Mouse (Mus musculus): ENCODE measurements around the gene Creb3l2.
"Not testable (repeated sequence)": the region's sequence is repeated elsewhere in the genome, so short reads cannot be mapped to it uniquely, and the experiment has no call there.

Creb3l2 gene

GRCm38 (mm10) chr6:37442041-37442667 is at the start of gene Creb3l2:
Gene Creb3l2 (minus strand): TSS chr6:37442146.
- DNase-seq, result peak; percentile 99

DNA sequence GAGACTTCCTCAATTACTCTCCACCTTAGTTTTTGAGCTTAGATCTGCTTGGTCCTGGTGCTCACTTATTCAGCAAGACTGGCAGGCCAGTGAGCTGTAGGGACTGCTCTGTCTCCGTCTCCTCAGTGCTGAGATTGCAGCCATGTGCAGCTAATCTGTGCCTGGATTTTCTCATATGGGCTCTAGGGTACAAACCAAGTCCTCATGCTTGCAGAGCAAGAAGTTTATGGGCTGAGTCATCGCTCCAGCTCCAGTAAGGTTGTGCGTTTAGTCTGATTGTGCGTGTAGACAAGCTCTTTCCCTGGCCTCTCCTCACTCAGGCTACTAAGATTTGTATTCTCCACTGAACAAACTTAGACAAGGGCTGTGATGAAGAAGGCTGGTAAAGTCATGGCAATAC is 44.6 kb upstream of the Creb3l2 start:
- DNase-seq, result no peak

DNA sequence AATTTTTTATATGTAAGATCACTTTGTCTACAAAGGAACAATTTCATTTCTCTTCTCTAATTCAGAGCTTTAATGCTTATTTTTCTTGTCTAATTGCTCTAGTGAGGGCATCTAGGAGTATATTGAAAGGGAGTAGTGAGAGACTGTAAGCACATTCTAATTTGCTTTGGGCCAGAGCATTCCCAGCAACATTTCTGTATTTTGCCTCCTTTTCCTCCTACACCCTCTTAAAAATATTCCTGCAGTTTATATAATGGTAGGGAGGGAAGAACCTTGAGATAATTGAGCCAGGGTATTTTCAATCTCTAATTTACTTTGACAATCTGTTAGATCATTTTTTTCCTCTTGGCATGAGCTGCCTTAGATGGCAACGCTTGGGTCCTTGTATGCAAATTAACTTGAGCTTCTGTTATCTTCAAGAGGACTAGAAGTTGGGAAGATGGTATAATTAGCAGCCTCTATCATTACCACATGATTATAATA is 42.7 kb upstream of the Creb3l2 start:
- no peak for DNase-seq

- no peak for DNase-seq
Observed at GRCm38 (mm10) chr6:37483262-37483661, 41.3 kb upstream of the Creb3l2 start.

GRCm38 (mm10) chr6:37481147-37481546 is 39.2 kb upstream of the Creb3l2 start:
- no peak for DNase-seq

- DNase-seq, result no peak
Observed at GRCm38 (mm10) chr6:37480008-37480407, 38.1 kb upstream of the Creb3l2 start.

DNA sequence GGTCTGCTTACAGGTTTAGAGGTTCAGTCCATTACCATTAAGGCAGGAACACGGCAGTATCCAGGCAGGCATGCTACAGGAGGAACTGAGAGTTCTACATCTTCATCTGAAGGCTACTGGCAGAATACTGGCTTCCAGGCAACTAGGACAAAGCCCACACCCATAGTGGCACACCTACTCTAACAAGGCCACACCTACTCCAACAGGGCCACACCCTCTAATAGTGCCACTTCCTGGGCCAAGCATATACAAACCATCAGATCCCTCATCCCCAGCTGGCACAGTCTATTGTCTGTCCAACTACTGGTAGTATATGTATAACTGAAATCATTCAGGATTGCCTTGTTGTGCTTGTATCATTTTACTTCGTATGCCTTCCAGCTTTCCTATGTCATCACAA is 36.5 kb upstream of the Creb3l2 start:
- no peak for DNase-seq

DNA sequence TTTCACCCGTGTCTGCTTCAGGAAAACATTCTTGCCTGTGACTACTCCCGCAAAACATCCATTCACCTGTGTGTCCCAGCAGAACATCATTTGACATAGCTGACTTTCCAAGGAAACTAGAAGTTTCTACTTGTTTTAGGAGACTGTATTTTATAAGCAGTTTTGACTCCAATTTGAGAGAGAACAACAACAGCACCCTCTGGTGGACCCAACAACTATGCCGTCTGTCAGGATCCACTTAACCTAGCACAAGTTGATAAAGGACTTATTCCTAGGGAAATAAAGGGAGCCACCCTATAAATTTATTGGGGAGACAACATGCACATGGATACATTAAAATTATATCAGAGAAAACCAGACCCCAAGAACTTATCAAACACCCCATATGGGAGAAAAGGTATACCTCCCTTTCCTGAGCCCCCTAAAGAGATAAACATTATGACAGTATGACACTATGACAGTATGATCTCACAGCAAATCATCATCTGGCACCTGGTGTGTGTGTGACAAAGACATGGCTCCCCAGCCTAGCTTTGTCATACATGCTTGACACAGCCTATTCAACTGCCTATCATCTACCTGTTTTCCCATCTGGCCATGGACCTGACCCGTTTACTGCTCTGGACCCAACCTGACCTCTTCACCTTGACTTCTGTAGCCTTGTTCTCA is 31.9 kb upstream of the Creb3l2 start:
- peak; percentile 73 for DNase-seq

DNA sequence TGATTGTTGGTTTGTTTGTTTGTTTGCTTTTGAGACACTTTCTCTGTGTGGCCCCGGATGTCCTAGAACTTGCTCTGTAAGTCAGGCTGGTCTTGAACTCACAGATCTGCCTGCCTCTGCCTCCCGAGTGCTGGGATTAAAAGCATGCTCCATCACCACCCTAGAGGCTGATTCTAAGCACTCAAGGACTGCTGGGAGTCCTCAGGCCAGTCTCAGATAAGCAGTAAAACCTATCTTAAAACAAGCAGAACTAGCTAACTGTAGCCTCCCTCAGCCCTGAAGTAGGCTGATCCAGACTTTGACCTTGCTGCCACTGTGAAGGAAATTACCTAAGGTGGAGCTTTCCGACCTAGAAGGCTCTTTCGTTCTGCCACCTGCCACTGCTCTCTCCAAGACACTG is 28.3 kb upstream of the Creb3l2 start:
- no peak for DNase-seq

DNA sequence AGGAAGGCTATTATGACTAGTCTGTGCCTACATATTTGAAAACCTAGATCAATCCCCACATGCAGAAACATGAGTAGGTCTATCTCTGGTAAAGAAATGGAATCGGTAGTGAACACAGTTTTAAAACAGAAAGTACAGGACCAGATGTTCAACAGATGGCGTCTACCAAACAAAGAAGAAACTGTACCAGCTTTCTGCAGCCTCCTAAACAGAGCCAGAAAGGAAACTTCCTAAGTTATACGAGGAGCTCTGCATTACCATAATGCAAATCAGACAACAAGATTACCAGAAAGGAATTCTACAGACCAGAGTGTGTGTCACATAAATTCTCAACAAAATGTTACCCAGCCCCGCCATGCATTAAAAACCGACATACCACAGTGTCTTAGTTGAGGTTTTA is 23.9 kb upstream of the Creb3l2 start:
- no peak for DNase-seq

- no peak for DNase-seq
Observed at GRCm38 (mm10) chr6:37465356-37465755, 23.4 kb upstream of the Creb3l2 start.

DNA sequence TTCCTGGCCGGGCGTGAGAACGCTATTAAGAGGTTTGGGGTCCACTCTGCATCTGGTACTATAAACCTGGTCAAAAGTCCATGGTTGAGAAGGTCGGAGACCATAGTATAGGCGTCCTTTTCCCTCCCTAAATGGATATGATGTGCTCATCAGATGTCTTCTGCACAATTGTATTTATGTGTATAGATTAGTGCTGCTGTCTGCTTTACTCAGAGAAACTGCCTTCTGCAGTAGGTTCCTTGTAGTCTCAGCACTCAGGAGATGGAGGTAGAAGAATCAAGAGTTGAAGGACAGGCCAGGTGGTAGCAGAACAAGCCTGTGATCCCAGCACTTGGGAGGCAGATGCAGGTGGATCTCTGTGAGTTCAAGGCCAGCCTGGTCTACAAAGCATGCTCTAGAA is 22.6 kb upstream of the Creb3l2 start:
- DNase-seq, result no peak

GRCm38 (mm10) chr6:37463517-37464482 is 21.9 kb upstream of the Creb3l2 start:
- peak; percentile 87 for DNase-seq

DNA sequence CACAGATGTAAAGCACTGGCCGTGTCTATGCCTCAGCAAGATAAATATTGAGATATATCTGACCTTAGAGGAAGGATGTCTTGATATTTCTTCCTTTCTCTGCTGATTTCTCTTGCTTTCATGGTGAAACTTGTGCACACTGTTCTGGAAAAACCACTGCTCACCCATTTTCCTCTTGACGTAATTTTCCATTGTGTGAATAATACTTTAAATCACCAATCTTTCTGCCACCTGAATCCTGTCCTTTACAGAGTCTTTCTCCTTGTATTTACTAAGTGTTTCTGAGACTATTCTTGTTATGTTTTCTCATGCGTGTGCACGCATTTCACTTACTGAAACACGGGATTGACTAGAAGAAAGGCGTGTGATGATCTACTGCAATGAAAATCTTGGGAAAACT is 18.7 kb upstream of the Creb3l2 start:
- DNase-seq, result no peak

GRCm38 (mm10) chr6:37459656-37460055 is 17.7 kb upstream of the Creb3l2 start:
- not testable (repeated sequence) for DNase-seq

- no peak for DNase-seq
Observed at GRCm38 (mm10) chr6:37457990-37458655, 16.2 kb upstream of the Creb3l2 start.

DNA sequence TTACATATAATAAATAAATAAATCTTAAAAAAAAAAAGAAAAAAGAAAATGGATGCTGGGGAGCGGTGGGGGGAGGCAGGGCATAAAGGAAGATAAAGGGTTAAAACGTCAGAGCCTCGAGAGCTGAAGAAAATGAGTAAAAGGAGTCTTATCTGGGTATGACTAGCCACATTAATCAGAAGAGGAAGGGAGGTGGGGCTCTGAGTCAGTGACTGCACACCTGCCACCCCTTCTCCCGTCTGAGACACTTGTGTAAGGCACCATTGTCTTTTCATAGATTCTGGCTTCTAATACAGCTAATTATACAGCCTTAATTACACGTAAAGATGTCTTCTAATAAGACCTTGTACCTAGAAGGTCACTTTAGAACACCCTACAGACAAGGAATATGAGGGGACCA is 13.6 kb upstream of the Creb3l2 start:
- no peak for DNase-seq

- no peak for DNase-seq
Observed at GRCm38 (mm10) chr6:37453047-37453446, 11.1 kb upstream of the Creb3l2 start.

DNA sequence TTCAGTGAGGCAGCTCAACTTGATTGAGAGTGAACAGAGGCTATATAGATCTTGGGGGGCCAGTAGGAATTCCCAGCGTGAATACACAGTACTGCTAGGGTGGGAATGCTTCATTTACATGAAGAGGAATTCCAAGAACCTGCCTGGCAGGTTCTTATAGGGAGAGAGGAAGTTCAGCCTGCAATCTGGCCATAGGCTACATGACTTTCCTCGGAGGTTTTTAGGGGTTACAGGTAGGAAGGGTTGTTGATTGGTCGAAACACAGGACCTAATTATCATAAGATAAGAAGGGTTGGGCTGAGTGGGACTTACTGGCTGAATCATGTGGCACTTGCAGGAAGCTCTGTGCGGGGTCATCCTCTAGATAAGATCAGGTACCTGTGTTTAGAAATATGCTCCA is 9.7 kb upstream of the Creb3l2 start:
- no peak for DNase-seq

DNA sequence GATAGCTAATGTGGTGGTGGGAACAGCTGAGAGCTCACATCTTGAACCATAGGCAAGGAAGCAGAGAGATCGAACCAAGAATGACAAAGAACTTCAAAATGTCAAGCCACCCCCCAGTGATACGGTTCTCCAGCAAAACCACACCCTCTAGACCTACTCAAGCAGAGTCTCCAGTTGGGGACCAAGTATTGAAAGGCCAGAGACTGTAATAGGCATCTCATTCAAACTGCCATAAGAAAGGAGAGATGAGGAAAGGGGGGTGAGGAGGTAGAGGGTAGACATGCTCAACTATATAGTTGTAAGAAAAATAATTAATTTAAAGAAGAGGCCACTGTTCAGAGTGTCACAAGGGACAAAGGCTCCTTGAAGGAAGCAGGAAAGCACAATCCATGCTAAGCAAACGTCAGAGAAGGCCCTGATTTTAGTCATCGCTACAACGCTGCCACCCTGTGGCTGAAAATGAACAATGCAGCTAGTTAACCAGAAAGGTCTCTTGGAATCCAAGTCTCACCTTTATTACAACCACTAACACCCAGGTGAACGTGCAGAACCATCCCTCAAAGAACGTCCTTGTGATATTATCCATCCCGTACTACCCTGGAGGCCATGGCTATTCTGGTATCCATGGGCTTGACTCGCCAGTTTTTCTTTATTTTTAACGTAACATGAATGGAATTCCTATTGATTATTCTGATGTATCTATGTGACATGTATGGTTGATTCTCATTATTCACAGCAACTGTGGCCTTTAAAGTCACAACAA is 5.9 kb upstream of the Creb3l2 start:
- peak; percentile 83 for DNase-seq

- DNase-seq, result no peak
Observed at GRCm38 (mm10) chr6:37442781-37443180, 835 bp upstream of the Creb3l2 start.

Measured in kidney, adult 9 months (tissue).